Mouse (Mus musculus): ENCODE measurements around the gene Ccnk. TPM values are rescaled to one million over a fixed set of nuclear protein-coding genes. Genes with fewer than 3 reads are reported as not detected.

Gene Ccnk
- polyA plus RNA-seq, 1 experiment from 2014 or later = 2.0 TPM

DNA sequence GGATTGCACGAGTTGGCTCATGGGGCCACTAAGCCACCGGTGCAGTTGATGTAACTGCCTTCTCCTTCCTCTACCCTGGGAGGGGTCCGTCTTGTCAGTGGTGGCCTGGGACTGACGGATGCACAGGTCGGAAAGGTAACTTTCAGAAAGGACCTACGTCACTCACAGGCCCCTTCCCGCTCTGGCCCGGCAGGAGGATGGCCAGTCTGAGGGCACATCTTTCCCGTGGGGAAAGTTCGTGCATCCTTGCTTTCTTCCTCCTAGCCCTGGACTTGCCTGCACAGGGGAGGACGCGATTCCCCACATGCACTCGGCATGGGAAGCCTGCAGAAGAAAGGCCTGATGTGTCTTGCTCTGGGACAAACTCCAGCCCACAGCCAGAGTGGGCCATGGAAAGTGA, 46.8 kb downstream of the Ccnk start:
- 79% methylated on average over 13 of the region's 13 CpGs for WGBS

DNA sequence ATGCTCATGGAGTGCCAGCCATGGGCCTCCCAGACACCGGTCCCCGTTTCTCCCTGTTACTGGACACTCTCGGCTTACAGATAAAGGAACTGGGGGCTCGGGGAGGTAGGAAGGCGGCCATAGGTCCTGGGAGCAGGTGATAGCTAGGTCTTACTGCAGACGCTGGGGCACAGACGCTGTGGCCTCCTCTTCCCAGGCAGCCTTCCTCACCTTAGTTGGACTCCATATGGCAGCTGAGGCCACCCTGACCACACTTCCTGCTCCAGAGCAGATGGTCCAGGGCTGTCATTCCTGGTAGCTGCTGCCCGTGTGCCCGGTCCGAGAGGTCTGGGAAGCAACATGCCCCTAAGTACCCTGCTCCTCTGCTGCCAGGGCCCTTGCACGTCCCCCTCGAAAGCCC, 47.6 kb downstream of the Ccnk start:
- peaks cover 48% of the 10 kb centered on the region for H3K4me1 ChIP-seq (ENCODE audit: control insufficient read depth, insufficient read depth, low read length)
- no peak for ATAC-seq (replicated peaks; ENCODE audit: extremely low read depth, insufficient read depth, low FRiP score)
- H3K27me3 ChIP-seq (ENCODE audit: control insufficient read depth, insufficient read depth, low read length) = no peaks in the 10 kb centered on the region
- no peak overlapping the region for H3K27ac ChIP-seq (ENCODE audit: low read length)
- no peak overlapping the region for H3K9ac ChIP-seq (ENCODE audit: low read length)
- H3K4me2 ChIP-seq (ENCODE audit: low read depth, low read length) = no peak overlapping the region
- H3K4me3 ChIP-seq (ENCODE audit: low read length) = no peak overlapping the region
- WGBS = 85% methylated on average over 12 of the region's 12 CpGs
- no peaks in the 10 kb centered on the region for H3K36me3 ChIP-seq (ENCODE audit: control insufficient read depth, insufficient read depth)
- H3K9me3 ChIP-seq (replicated peaks; ENCODE audit: control insufficient read depth, low read length) = no peaks in the 10 kb centered on the region

More for the DNA sequence above, 46.8 kb downstream of the Ccnk start:
- no peak for ATAC-seq (replicated peaks; ENCODE audit: extremely low read depth, insufficient read depth, low FRiP score)
- Histone ChIP-seq H3K9me3 (replicated peaks; ENCODE audit: control insufficient read depth, low read length) (no peaks in the 10 kb centered on the region), H3K36me3 (ENCODE audit: control insufficient read depth, insufficient read depth) (no peaks in the 10 kb centered on the region), H3K27me3 (ENCODE audit: control insufficient read depth, insufficient read depth, low read length) (no peaks in the 10 kb centered on the region), H3K4me3 (ENCODE audit: low read length) (no peak overlapping the region), H3K9ac (ENCODE audit: low read length) (peak overlapping the region; percentile 21; the same call in 1 of the 2 replicates), H3K4me2 (ENCODE audit: low read depth, low read length) (no peak overlapping the region), H3K27ac (ENCODE audit: low read length) (no peak overlapping the region), H3K4me1 (ENCODE audit: control insufficient read depth, insufficient read depth, low read length) (peaks cover 44% of the 10 kb centered on the region)

DNA sequence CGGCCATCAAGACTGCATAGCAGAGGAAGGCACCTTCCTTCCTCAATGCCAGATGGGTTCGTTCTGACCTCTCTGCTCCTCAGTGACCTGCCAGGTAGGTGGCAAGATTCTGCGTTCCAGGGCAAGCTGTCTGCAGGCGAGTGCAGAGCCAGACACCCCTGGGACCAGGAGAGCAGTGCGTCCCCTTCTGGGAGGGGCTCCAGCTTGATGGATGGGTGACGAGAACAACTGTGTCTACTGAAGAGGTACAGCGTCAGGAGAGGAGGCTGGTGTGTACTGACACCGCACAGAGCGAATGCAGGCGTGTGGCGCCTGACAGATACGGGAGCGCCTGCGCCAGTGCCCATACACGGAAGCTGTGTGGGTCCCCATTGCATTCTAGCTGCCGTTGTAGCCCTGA, 48.1 kb downstream of the Ccnk start:
- no peak overlapping the region for H3K4me2 ChIP-seq (ENCODE audit: low read depth, low read length)
- H3K9ac ChIP-seq (ENCODE audit: low read length) = no peak overlapping the region
- H3K4me3 ChIP-seq (ENCODE audit: low read length) = no peak overlapping the region
- ATAC-seq (replicated peaks; ENCODE audit: extremely low read depth, insufficient read depth, low FRiP score) = no peak
- H3K27ac ChIP-seq (ENCODE audit: low read length) = no peak overlapping the region
- H3K4me1 ChIP-seq (ENCODE audit: control insufficient read depth, insufficient read depth, low read length) = peaks cover 48% of the 10 kb centered on the region
- H3K9me3 ChIP-seq (replicated peaks; ENCODE audit: control insufficient read depth, low read length) = no peaks in the 10 kb centered on the region
- no peaks in the 10 kb centered on the region for H3K27me3 ChIP-seq (ENCODE audit: control insufficient read depth, insufficient read depth, low read length)
- no peaks in the 10 kb centered on the region for H3K36me3 ChIP-seq (ENCODE audit: control insufficient read depth, insufficient read depth)
- WGBS = 67% methylated on average over 16 of the region's 16 CpGs

DNA sequence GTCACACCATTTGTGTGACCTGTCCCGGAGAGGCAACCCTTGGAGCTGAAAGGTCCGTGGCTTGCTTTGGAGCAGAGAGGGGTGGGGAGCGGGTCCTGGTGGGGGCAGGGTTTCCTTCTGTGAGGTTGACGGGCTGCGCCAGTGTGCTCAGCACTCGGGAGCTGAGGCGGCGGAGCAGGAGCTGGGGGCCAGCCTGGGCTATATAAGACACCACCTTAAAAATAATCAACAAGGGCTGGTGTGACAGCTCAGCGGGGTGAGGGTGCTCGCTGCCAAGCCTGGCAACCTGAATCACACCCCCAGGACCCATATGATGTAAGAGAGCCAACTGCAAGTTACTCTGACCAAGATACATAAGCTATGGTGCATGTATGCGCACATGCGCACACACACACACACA, 50.7 kb downstream of the Ccnk start:
- Histone ChIP-seq H3K4me3 (ENCODE audit: low read length) (no peak overlapping the region), H3K27me3 (ENCODE audit: control insufficient read depth, insufficient read depth, low read length) (no peaks in the 10 kb centered on the region), H3K9ac (ENCODE audit: low read length) (no peak overlapping the region), H3K9me3 (replicated peaks; ENCODE audit: control insufficient read depth, low read length) (no peaks in the 10 kb centered on the region), H3K4me2 (ENCODE audit: low read depth, low read length) (no peak overlapping the region), H3K4me1 (ENCODE audit: control insufficient read depth, insufficient read depth, low read length) (peaks cover 45% of the 10 kb centered on the region), H3K36me3 (ENCODE audit: control insufficient read depth, insufficient read depth) (no peaks in the 10 kb centered on the region), H3K27ac (ENCODE audit: low read length) (no peak overlapping the region)
- ATAC-seq (replicated peaks; ENCODE audit: extremely low read depth, insufficient read depth, low FRiP score) = no peak
- WGBS = 80% methylated on average over 12 of the region's 12 CpGs

DNA sequence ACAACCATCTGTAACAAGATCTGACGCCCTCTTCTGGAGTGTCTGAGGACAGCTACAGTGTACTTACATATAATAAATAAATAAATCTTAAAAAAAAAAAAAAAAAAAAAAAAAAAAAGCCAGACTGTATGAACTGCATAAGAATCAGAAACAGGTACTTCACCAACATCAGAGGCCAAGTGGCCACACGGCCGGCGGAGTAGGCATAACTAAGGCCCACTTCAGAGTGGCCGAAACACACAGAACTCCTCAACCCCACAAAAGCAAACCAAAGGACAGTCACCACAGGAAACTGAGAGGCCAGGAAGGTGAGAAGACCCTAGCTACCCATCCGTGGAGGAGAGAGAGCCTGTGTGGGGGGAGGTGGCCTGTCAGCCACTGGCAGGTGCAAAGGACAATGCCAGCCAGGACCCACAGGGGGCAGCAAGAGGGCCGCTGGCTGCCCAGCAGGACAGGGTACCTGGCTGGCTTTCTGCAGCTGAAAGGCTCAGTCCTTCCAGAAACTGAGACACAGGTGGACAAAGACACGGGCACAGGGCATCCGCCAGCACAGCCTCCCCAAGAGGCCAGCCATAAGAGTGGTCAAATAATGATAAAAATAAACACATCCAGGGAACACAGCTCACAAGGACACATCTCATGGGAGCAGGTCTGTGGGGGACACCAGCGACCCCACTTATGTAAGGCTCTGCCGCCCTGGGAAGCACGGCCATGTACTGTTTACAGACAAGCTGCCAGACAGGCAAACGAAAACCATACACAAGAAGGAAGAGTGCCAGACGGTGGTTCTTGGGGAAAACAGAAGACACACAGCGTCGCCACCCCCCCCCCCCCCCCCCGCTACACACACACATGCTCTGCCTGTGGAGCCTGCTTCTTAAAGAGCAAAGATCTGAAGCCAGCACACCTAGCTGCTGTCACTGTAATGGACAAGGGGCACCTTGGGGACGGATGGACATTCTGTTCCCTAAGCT, 51.7 kb downstream of the Ccnk start:
- no peaks in the 10 kb centered on the region for H3K9me3 ChIP-seq (replicated peaks; ENCODE audit: control insufficient read depth, low read length)
- no peak overlapping the region for H3K4me2 ChIP-seq (ENCODE audit: low read depth, low read length)
- H3K4me3 ChIP-seq (ENCODE audit: low read length) = no peak overlapping the region
- H3K27ac ChIP-seq (ENCODE audit: low read length) = no peak overlapping the region
- H3K36me3 ChIP-seq (ENCODE audit: control insufficient read depth, insufficient read depth) = no peaks in the 10 kb centered on the region
- peaks cover 44% of the 10 kb centered on the region for H3K4me1 ChIP-seq (ENCODE audit: control insufficient read depth, insufficient read depth, low read length)
- no peaks in the 10 kb centered on the region for H3K27me3 ChIP-seq (ENCODE audit: control insufficient read depth, insufficient read depth, low read length)
- 53% methylated on average over 17 of the region's 18 CpGs for WGBS
- H3K9ac ChIP-seq (ENCODE audit: low read length) = no peak overlapping the region
- ATAC-seq (replicated peaks; ENCODE audit: extremely low read depth, insufficient read depth, low FRiP score) = no peak

DNA sequence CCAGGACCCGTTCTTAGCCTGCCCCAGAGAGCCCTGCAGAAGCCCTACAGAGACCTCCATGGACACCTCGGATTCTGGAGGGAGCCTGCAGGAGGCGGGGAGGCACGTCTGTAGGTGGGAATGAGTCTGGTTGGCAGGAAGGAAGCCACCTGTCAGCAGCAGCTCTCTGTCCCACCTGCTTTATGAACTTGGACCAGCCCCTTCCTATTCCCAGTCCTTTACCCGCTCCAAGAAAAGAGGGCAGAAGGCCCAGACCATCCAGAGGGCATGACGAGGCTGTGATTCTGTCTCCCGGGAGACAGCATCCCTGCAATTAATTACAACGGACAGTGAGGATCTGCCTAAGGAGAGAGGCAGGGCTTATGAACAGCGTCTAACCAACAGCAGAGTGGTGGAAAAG, 52.5 kb downstream of the Ccnk start:
- H3K27ac ChIP-seq (ENCODE audit: low read length) = no peak overlapping the region
- no peaks in the 10 kb centered on the region for H3K9me3 ChIP-seq (replicated peaks; ENCODE audit: control insufficient read depth, low read length)
- H3K9ac ChIP-seq (ENCODE audit: low read length) = no peak overlapping the region
- no peak for ATAC-seq (replicated peaks; ENCODE audit: extremely low read depth, insufficient read depth, low FRiP score)
- H3K4me2 ChIP-seq (ENCODE audit: low read depth, low read length) = no peak overlapping the region
- no peaks in the 10 kb centered on the region for H3K27me3 ChIP-seq (ENCODE audit: control insufficient read depth, insufficient read depth, low read length)
- H3K36me3 ChIP-seq (ENCODE audit: control insufficient read depth, insufficient read depth) = no peaks in the 10 kb centered on the region
- H3K4me3 ChIP-seq (ENCODE audit: low read length) = no peak overlapping the region
- WGBS = 55% methylated on average over 9 of the region's 9 CpGs
- H3K4me1 ChIP-seq (ENCODE audit: control insufficient read depth, insufficient read depth, low read length) = peaks cover 50% of the 10 kb centered on the region

DNA sequence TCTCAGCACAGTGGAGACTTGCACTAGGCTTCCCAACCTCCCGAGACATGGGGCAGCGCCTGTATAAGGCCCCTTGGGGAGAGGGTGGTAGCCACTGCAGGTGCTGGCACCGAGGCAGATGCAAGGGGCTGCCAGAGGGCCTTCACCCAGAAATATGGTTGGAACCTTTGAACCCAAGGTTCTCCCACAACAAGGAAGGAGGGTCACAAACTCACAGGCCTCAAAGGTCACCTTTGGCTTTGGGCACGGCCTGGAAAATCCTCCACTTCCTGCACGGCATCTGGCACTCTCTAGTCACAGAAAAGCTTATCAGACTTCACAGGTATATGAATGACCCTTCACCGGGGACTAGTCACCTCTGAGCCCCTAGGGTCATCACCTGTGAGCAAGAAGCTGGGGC, 54.4 kb downstream of the Ccnk start:
- no peak for ATAC-seq (replicated peaks; ENCODE audit: extremely low read depth, insufficient read depth, low FRiP score)
- no peak overlapping the region for H3K27ac ChIP-seq (ENCODE audit: low read length)
- no peaks in the 10 kb centered on the region for H3K36me3 ChIP-seq (ENCODE audit: control insufficient read depth, insufficient read depth)
- H3K4me1 ChIP-seq (ENCODE audit: control insufficient read depth, insufficient read depth, low read length) = peaks cover 62% of the 10 kb centered on the region
- WGBS = 82% methylated on average over 6 of the region's 6 CpGs
- H3K4me2 ChIP-seq (ENCODE audit: low read depth, low read length) = no peak overlapping the region
- no peaks in the 10 kb centered on the region for H3K27me3 ChIP-seq (ENCODE audit: control insufficient read depth, insufficient read depth, low read length)
- no peaks in the 10 kb centered on the region for H3K9me3 ChIP-seq (replicated peaks; ENCODE audit: control insufficient read depth, low read length)
- no peak overlapping the region for H3K4me3 ChIP-seq (ENCODE audit: low read length)
- H3K9ac ChIP-seq (ENCODE audit: low read length) = no peak overlapping the region

DNA sequence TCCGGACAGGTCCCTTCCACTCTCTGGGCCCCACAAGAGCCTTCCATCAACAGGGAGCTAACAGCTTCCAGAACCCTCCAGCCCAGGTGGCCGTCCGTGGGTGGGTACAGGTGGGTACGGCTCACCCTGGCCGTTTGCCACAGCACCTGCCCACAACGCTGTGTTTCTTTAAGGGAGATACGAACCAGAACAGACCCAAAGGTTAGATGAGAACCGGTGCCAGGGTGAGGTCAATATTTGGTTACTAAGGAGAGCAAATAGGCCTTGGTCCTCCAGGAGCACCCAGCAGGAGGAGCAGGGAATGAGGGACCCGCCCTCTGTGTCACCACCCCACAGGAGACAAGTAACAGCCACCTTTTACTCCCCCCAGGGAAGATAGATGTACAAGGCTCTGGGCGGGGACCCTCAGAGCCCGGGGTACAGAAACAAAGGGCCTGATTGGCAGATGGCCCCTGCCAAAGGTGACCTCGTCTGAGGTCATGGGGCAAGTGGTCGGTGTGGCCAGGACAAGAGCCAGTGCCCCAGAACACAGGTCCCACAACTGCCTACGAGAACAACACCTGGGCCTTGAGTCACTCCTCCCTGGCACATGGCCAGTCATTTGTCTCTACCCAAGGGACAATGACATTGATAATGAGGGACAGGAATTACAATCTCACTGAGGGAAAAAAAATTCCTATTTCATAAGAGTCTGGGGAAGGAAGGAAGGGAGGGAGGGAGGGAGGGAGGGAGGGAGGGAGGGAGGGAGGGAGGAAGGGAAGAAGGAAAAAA, 55.6 kb downstream of the Ccnk start:
- no peaks in the 10 kb centered on the region for H3K36me3 ChIP-seq (ENCODE audit: control insufficient read depth, insufficient read depth)
- no peak overlapping the region for H3K4me2 ChIP-seq (ENCODE audit: low read depth, low read length)
- peaks cover 66% of the 10 kb centered on the region for H3K4me1 ChIP-seq (ENCODE audit: control insufficient read depth, insufficient read depth, low read length)
- H3K4me3 ChIP-seq (ENCODE audit: low read length) = no peak overlapping the region
- H3K27ac ChIP-seq (ENCODE audit: low read length) = no peak overlapping the region
- no peak for ATAC-seq (replicated peaks; ENCODE audit: extremely low read depth, insufficient read depth, low FRiP score)
- no peaks in the 10 kb centered on the region for H3K27me3 ChIP-seq (ENCODE audit: control insufficient read depth, insufficient read depth, low read length)
- WGBS = 55% methylated on average over 14 of the region's 14 CpGs
- 0 out of 2 replicates have a peak overlapping the region, but pooled peaks have one; percentile 6 for H3K9ac ChIP-seq (ENCODE audit: low read length)
- no peaks in the 10 kb centered on the region for H3K9me3 ChIP-seq (replicated peaks; ENCODE audit: control insufficient read depth, low read length)
